Mouse (Mus musculus) liver, embryonic 12.5 days (tissue): ENCODE measurements around the gene Acsm4. TPM values are rescaled to one million over a fixed set of nuclear protein-coding genes. Genes with fewer than 3 reads are reported as not detected.

Experiments
- polyA plus RNA-seq: library from polyadenylated mRNA; unstranded; fragments of >200 nt; fragmentation: Nextera tagmentation; extraction: Ambion mirVana; gene quantifications from 2 replicates; pipeline ENCODE4 v1.2.1, GENCODE M21; 2016

Gene Acsm4
- polyA plus RNA-seq, 1 experiment from 2014 or later = not detected

Other genes with a start within 250 kb of the Acsm4 start
- gene Gp2, start 230.7 kb upstream of the Acsm4 start, polyA plus RNA-seq = not detected in 2 replicates
- not detected in 2 replicates for gene Umod, start 210.7 kb upstream of the Acsm4 start, polyA plus RNA-seq
- not detected in 2 replicates for gene Acsm5, start 170.6 kb upstream of the Acsm4 start, polyA plus RNA-seq
- not detected in 2 replicates for gene Pdilt, start 166.5 kb upstream of the Acsm4 start, polyA plus RNA-seq
- gene Acsm2, start 135.7 kb upstream of the Acsm4 start, polyA plus RNA-seq = not detected in 2 replicates
- 0.17 and 0.39 TPM in 2 replicates for gene Acsm1, start 83.0 kb upstream of the Acsm4 start, polyA plus RNA-seq
- 51.4 and 52.8 TPM in 2 replicates for gene Thumpd1, start 30.8 kb downstream of the Acsm4 start, polyA plus RNA-seq
- 0.26 and 0.31 TPM in 2 replicates for gene Acsm3, start 70.9 kb downstream of the Acsm4 start, polyA plus RNA-seq
- 13.6 and 14.0 TPM in 2 replicates for gene Rexo5, start 104.0 kb downstream of the Acsm4 start, polyA plus RNA-seq
- 16.6 and 16.9 TPM in 2 replicates for gene Eri2, start 104.0 kb downstream of the Acsm4 start, polyA plus RNA-seq
- 4.3 and 4.6 TPM in 2 replicates for gene Lyrm1, start 205.8 kb downstream of the Acsm4 start, polyA plus RNA-seq
- 3.1 and 3.5 TPM in 2 replicates for gene Dcun1d3, start 206.3 kb downstream of the Acsm4 start, polyA plus RNA-seq